Mouse (Mus musculus) small intestine, adult 2 months (tissue): ENCODE results near the gene Nlrp4c.

Experiments
- CTCF ChIP-seq: fragments of 200-500 bp; IDR thresholded peaks from 2 replicates; pipeline ENCODE4 v1.5.1; 2012; ENCODE audit warnings: low read depth, mild to moderate bottlenecking, control low read depth, inconsistent platforms, low read length, moderate library complexity, mixed read lengths; ENCODE audit not compliant: insufficient replicate concordance, insufficient read length; ENCODE audit errors: extremely low read depth
- POLR2A ChIP-seq: fragments of 200-500 bp; IDR thresholded peaks from 2 replicates; pipeline ENCODE4 v1.6.1; 2012; ENCODE audit warnings: low read depth, mild to moderate bottlenecking, control low read depth, inconsistent platforms, low read length, moderate library complexity

DNA sequence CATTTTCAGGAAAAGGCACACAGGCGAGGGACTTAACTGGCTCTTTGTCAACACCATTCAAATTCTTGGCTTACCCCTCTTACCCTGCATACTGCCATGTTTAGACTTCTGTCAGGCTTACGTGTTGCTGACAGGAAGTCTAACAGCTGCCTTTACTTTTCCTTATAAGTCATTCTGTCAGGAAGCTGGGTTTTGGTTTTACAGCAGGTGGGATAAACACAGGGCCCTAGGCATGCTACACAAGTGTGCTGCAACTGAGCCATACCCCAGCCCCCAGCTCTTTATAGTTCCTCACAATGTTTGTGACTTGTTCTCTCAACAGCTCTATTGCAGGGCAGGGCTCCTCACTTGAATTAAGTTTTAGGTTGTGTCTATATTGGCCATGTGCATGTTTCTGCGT is 94.3 kb downstream of the Nlrp4c start:
- no peak for TF ChIP-seq CTCF
- TF ChIP-seq POLR2A, result no peak
